Mouse (Mus musculus) cortical plate, adult 2 months (tissue): ENCODE data around the gene Zgpat.

Source experiments
- CTCF ChIP-seq: fragments of 200-500 bp; IDR thresholded peaks from 2 replicates; pipeline ENCODE4 v1.5.1; 2011; ENCODE audit warnings: mild to moderate bottlenecking, control low read depth, low read length; ENCODE audit not compliant: insufficient read depth; ENCODE audit errors: extremely low read depth
- POLR2A ChIP-seq: fragments of 200-500 bp; IDR thresholded peaks from 2 replicates; pipeline ENCODE4 v1.6.1; 2011; ENCODE audit warnings: mild to moderate bottlenecking, low read length, control low read depth; ENCODE audit not compliant: insufficient read depth; ENCODE audit errors: extremely low read depth

DNA sequence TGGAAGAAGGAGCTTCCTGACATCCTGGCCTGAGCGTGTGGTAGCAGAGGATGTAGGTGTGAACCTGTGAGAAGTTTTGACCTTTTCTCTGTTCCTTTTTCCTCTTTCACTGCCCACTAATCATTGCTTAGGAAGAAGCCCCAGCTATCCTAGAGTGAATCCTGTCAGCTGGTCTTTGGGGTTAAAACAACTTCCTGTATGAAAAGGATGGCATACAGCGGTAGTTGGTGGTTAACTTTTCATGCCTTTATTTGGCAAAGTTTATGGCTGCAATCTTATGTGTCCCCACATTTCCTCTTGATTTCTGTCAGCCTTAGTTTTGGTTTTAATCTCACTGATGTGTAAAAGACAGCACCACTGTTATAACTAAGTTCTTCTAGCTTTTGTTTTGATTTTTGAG is 12.5 kb downstream of the Zgpat start:
- TF ChIP-seq CTCF (no peak), POLR2A (no peak)
